Comparison of ENCODE assay signal across 10 mouse cellular contexts in genomic region chr5:28174876-28175569, GRCm38 (mm10). TPM values are rescaled to one million over a fixed set of nuclear protein-coding genes. Genes with fewer than 3 reads are reported as not detected.
DNase-seq lines count a peak whose midpoint lies in the region; ATAC-seq and TF ChIP-seq lines count a peak whose summit lies in the region.
"Had no signal": no experiment of that assay in that cellular context is flagged by ENCODE, and none has a peak within 500 bp of the region (broad histone marks: within the 10 kb centered on the region; RNA-seq: fewer than 3 reads in every experiment).

No protein-coding gene starts in this region.

- 0 out of 2 replicates have a peak overlapping the region, but pooled peaks have one; percentile 10 for H3K4me3 ChIP-seq in gastrocnemius, adult 2 months
- no peak overlapping the region for H3K4me3 ChIP-seq in limb, embryonic 11.5 days (ENCODE audit: low read depth, low read length)

- H3K4me2 ChIP-seq in limb, embryonic 11.5 days (ENCODE audit: low read depth, severe bottlenecking) = no peak overlapping the region

- WGBS in limb, embryonic 11.5 days = under 1% methylated on average over 24 of the region's 24 CpGs

- no peak overlapping the region for H3K27ac ChIP-seq in gastrocnemius, adult 2 months
- H3K27ac ChIP-seq in limb, embryonic 11.5 days (replicated peaks; ENCODE audit: low read depth, low read length) = no peak overlapping the region
- H3K27ac ChIP-seq: liver, embryonic 14.5 days had no signal

- no peaks in the 10 kb centered on the region for H3K36me3 ChIP-seq in limb, embryonic 11.5 days (ENCODE audit: control insufficient read depth, insufficient read depth, low read length)

- H3K9ac ChIP-seq in limb, embryonic 11.5 days (ENCODE audit: low read length) = no peak overlapping the region
- H3K9ac ChIP-seq: liver, embryonic 14.5 days had no signal

- ATAC-seq in limb, embryonic 11.5 days (ENCODE audit: insufficient number of reproducible peaks, low FRiP score, low TSS enrichment, low read depth) = no peak
- ATAC-seq in erythroblast, adult 5-6 weeks (replicated peaks; ENCODE audit: low FRiP score, poor library complexity, severe bottlenecking) = no peak

- DNase-seq in gastrocnemius, adult 2 months = no peak
- DNase-seq in gastrocnemius, postnatal 4 days (ENCODE audit: low spot score in 2 of 2) = no peak
- DNase-seq in NIH3T3 (ENCODE audit: low read depth) = peak; percentile 5
- DNase-seq in embryo, embryonic 10 days (ENCODE audit: low spot score) = peak; percentile 59
- DNase-seq in limb, embryonic 11.5 days (ENCODE audit: low spot score) = peak; percentile 72
- DNase-seq in urinary bladder, postnatal 36 days (ENCODE audit: low spot score in 2 of 2) = no peak
- DNase-seq in adrenal gland, postnatal 25 days = no peak

- H3K9me3 ChIP-seq in limb, embryonic 11.5 days (ENCODE audit: control insufficient read depth, low read length) = no peaks in the 10 kb centered on the region

- H3K27me3 ChIP-seq in limb, embryonic 11.5 days (ENCODE audit: control insufficient read depth, insufficient read depth, low read length) = peaks cover 82% of the 10 kb centered on the region

- no peaks in the 10 kb centered on the region for H3K4me1 ChIP-seq in limb, embryonic 11.5 days (ENCODE audit: control insufficient read depth, insufficient read depth, low read length)

- no peak for TF ChIP-seq CTCF in gastrocnemius, adult 2 months (IDR thresholded peaks at IDR 0.05)

- intact Hi-C loops in gastrocnemius, adult 2 months (cut with DNase I) = no loop called here

RNA-seq across cellular contexts. Expression of gene En2, which starts 9.5 kb away (rescaled TPM):
- total RNA-seq in gastrocnemius, adult 2 months (2021) = under 1 TPM; 0.36 to 0.54 TPM
- total RNA-seq in gastrocnemius, postnatal 4 days (2021) = under 1 TPM in 1 of 2 experiments, not detected in 1; 0.18 TPM
- polyA plus RNA-seq in limb, embryonic 11.5 days (2014; fragmentation: Nextera tagmentation; extraction: Ambion mirVana) = not detected in 2 replicates
- not detected in 2 replicates for total RNA-seq in erythroblast, adult 5-6 weeks (2015; ENCODE audit: low replicate concordance)
- not detected in 2 replicates for total RNA-seq in erythroblast, adult 5-6 weeks (2017; ENCODE audit: low replicate concordance)
- total RNA-seq in adrenal gland, postnatal 25 days (2021) = 0.24 TPM in 2 replicates
- polyA plus RNA-seq: C2C12; liver, embryonic 14.5 days had no signal

Comparison
In these comparisons a context has a peak if more than half of its experiments do, and no peak if none do; other contexts are left out.
1. DNase-seq: peak in NIH3T3 (single experiment), embryo, embryonic 10 days (single experiment) and limb, embryonic 11.5 days (single experiment); none in gastrocnemius, adult 2 months (single experiment), gastrocnemius, postnatal 4 days (0 of 2), urinary bladder, postnatal 36 days (0 of 2) and adrenal gland, postnatal 25 days (single experiment).